Mouse (Mus musculus) liver, embryonic 14.5 days (tissue): ENCODE data around the gene Reep3.

Experiments
- CTCF ChIP-seq: IDR thresholded peaks from 2 replicates; pipeline ENCODE4 v1.5.1; 2016; ENCODE audit warnings: antibody characterized with exemption, low read depth, control low read depth
- EP300 ChIP-seq: IDR thresholded peaks from 2 replicates; pipeline ENCODE4 v1.6.1; 2016; ENCODE audit warnings: antibody characterized with exemption, low read depth

GRCm38 (mm10) chr10:67065277-67065887 lies 31.4 kb downstream of the Reep3 start:
- TF ChIP-seq CTCF (no peak), EP300 (no peak)
